Mouse (Mus musculus): ENCODE results near the gene Acss1.

DNA sequence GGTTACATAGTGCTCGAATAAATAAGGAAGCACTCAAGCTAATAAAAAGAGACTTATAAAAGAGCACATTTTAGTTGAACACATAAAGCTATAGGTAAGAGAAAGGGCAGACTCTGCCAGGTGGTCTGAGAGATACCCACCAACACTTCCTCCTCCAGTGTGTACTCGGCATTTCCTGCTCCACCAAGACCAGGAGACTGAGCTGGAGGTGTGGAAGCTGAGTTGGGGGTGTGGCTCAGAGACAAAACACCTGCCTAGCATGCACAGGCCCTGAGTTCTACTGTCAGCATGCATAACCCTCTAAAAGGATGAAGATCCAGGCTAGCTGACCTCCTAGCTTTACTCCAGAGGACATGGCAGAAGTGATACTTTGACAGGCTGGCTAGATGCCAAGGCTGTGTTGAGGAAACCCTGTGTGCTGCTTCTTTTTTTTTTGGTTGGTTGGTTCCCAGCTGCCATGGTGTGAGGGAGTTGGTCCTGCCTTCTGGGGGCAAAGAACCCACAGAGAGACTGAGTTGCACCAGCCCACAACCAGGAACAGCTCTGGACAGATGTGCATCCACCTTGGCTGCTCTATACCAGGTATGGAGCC lies 1.2 kb upstream of the Acss1 start:
- TF ChIP-seq GATA1 (IDR thresholded peaks at IDR 0.05; ENCODE audit: borderline replicate concordance, low read length) (no peak), FLI1 (IDR thresholded peaks at IDR 0.05; ENCODE audit: low read length) (no peak)

Data from megakaryocyte, embryonic 14.5 days (primary cell).